Mouse (Mus musculus): ENCODE measurements around the gene U2af1l4. TPM values are rescaled to one million over a fixed set of nuclear protein-coding genes. Genes with fewer than 3 reads are reported as not detected.

The U2af1l4 gene
- polyA plus RNA-seq, 1 experiment: 62.1 TPM

GRCm38 (mm10) chr7:30585170-30585569 is 22.1 kb downstream of the U2af1l4 start:
- TF ChIP-seq POLR2A (IDR thresholded peaks at IDR 0.05; ENCODE audit: borderline replicate concordance, low read depth, low read length) (no peak), CTCF (IDR thresholded peaks at IDR 0.05; ENCODE audit: low read depth, low read length) (no peak)
- peaks cover 12% of the 10 kb centered on the region for H3K4me1 ChIP-seq (ENCODE audit: control insufficient read depth, insufficient read depth, low read length)
- H3K27ac ChIP-seq (ENCODE audit: insufficient read depth, low read depth, low read length): no peak overlapping the region
- no peak overlapping the region for H3K4me3 ChIP-seq (ENCODE audit: insufficient read depth, low read length)

- no peak for TF ChIP-seq CTCF (IDR thresholded peaks at IDR 0.05; ENCODE audit: low read depth, low read length)
- TF ChIP-seq POLR2A (IDR thresholded peaks at IDR 0.05; ENCODE audit: borderline replicate concordance, low read depth, low read length): no peak
- Histone ChIP-seq H3K4me3 (ENCODE audit: insufficient read depth, low read length) (no peak overlapping the region), H3K4me1 (ENCODE audit: control insufficient read depth, insufficient read depth, low read length) (peaks cover 14% of the 10 kb centered on the region), H3K27ac (ENCODE audit: insufficient read depth, low read depth, low read length) (no peak overlapping the region)
These were observed 23.4 kb downstream of the U2af1l4 start for GRCm38 (mm10) chr7:30586455-30587020.

GRCm38 (mm10) chr7:30587842-30588667 is 25.0 kb downstream of the U2af1l4 start:
- peak overlapping the region; percentile 87 for H3K4me3 ChIP-seq (ENCODE audit: insufficient read depth, low read length)

GRCm38 (mm10) chr7:30588676-30589434 is 25.8 kb downstream of the U2af1l4 start, which contains the start of gene Kmt2b:
Kmt2b (minus strand) TSS chr7:30588726.
- H3K4me1 ChIP-seq (ENCODE audit: control insufficient read depth, insufficient read depth, low read length): peaks cover 35% of the 10 kb centered on the region
- peak within 1 kb of the TSS; percentile 88 for H3K4me3 ChIP-seq (ENCODE audit: insufficient read depth, low read length)
- H3K27ac ChIP-seq (ENCODE audit: insufficient read depth, low read depth, low read length): peak within 1 kb of the TSS; percentile 70
- 0 out of 2 replicates have a peak, but pooled peaks have one; percentile 19 for TF ChIP-seq POLR2A (IDR thresholded peaks at IDR 0.05; ENCODE audit: borderline replicate concordance, low read depth, low read length)
- no peak for TF ChIP-seq CTCF (IDR thresholded peaks at IDR 0.05; ENCODE audit: low read depth, low read length)

More at GRCm38 (mm10) chr7:30587842-30588667, 25.0 kb downstream of the U2af1l4 start:
- Histone ChIP-seq H3K27ac (ENCODE audit: insufficient read depth, low read depth, low read length) (peak overlapping the region; percentile 70), H3K4me1 (ENCODE audit: control insufficient read depth, insufficient read depth, low read length) (peaks cover 27% of the 10 kb centered on the region)
- TF ChIP-seq POLR2A (IDR thresholded peaks at IDR 0.05; ENCODE audit: borderline replicate concordance, low read depth, low read length) (no peak), CTCF (IDR thresholded peaks at IDR 0.05; ENCODE audit: low read depth, low read length) (no peak)

GRCm38 (mm10) chr7:30589435-30590301 is 26.6 kb downstream of the U2af1l4 start:
- H3K4me1 ChIP-seq (ENCODE audit: control insufficient read depth, insufficient read depth, low read length): peaks cover 43% of the 10 kb centered on the region
- TF ChIP-seq CTCF (IDR thresholded peaks at IDR 0.05; ENCODE audit: low read depth, low read length): peak; percentile 93
- no peak for TF ChIP-seq POLR2A (IDR thresholded peaks at IDR 0.05; ENCODE audit: borderline replicate concordance, low read depth, low read length)
- H3K4me3 ChIP-seq (ENCODE audit: insufficient read depth, low read length): peak overlapping the region; percentile 88

GRCm38 (mm10) chr7:30590927-30591604 is 28.0 kb downstream of the U2af1l4 start:
- H3K4me1 ChIP-seq (ENCODE audit: control insufficient read depth, insufficient read depth, low read length): peaks cover 47% of the 10 kb centered on the region
- no peak overlapping the region for H3K4me3 ChIP-seq (ENCODE audit: insufficient read depth, low read length)
- H3K27ac ChIP-seq (ENCODE audit: insufficient read depth, low read depth, low read length): no peak overlapping the region
- TF ChIP-seq POLR2A (IDR thresholded peaks at IDR 0.05; ENCODE audit: borderline replicate concordance, low read depth, low read length): no peak

More at GRCm38 (mm10) chr7:30589435-30590301, 26.6 kb downstream of the U2af1l4 start:
- peak overlapping the region; percentile 61 for H3K27ac ChIP-seq (ENCODE audit: insufficient read depth, low read depth, low read length)

- Histone ChIP-seq H3K4me3 (ENCODE audit: insufficient read depth, low read length) (no peak overlapping the region), H3K27ac (ENCODE audit: insufficient read depth, low read depth, low read length) (no peak overlapping the region), H3K4me1 (ENCODE audit: control insufficient read depth, insufficient read depth, low read length) (peaks cover 47% of the 10 kb centered on the region)
- TF ChIP-seq POLR2A (IDR thresholded peaks at IDR 0.05; ENCODE audit: borderline replicate concordance, low read depth, low read length) (no peak), CTCF (IDR thresholded peaks at IDR 0.05; ENCODE audit: low read depth, low read length) (no peak)
These were observed 28.5 kb downstream of the U2af1l4 start for GRCm38 (mm10) chr7:30591605-30591951.

GRCm38 (mm10) chr7:30592772-30593423 is 29.8 kb downstream of the U2af1l4 start:
- Histone ChIP-seq H3K4me1 (ENCODE audit: control insufficient read depth, insufficient read depth, low read length) (peaks cover 39% of the 10 kb centered on the region), H3K27ac (ENCODE audit: insufficient read depth, low read depth, low read length) (peak overlapping the region; percentile 30), H3K4me3 (ENCODE audit: insufficient read depth, low read length) (no peak overlapping the region)
- TF ChIP-seq POLR2A (IDR thresholded peaks at IDR 0.05; ENCODE audit: borderline replicate concordance, low read depth, low read length) (no peak), CTCF (IDR thresholded peaks at IDR 0.05; ENCODE audit: low read depth, low read length) (no peak)

All from bone marrow macrophage, adult 2 months (primary cell).